Mouse (Mus musculus) lung, postnatal 0 days (tissue): Measurements from ENCODE around the gene Zfp566. TPM values are rescaled to one million over a fixed set of nuclear protein-coding genes. Genes with fewer than 3 reads are reported as not detected.

Experiments used
- ATAC-seq: fragments of 200-750 bp; cut with Nextera tagmentation; 2 replicates; pipeline ENCODE4 v1.8.0; 2017; ENCODE audit warnings: moderate library complexity
- DNase-seq: peaks from one replicate; pipeline ENCODE4 v3.0.0-alpha.2; 2016; ENCODE audit warnings: low spot score
- H3K27ac ChIP-seq: fragments of 300-500 bp; sonication (generic); 2 replicates; pipeline ENCODE4 v1.5.1; 2014; ENCODE audit warnings: antibody characterized with exemption, mild to moderate bottlenecking, low read length, mixed read lengths
- H3K27me3 ChIP-seq: fragments of 300-500 bp; sonication (generic); replicated peaks from 2 replicates; pipeline ENCODE4 v1.6.1; 2014; ENCODE audit warnings: low read length, mixed read lengths; ENCODE audit not compliant: insufficient read depth
- H3K36me3 ChIP-seq: fragments of 300-500 bp; sonication (generic); 2 replicates; pipeline ENCODE4 v1.6.1; 2014; ENCODE audit warnings: low read length, mixed read lengths; ENCODE audit not compliant: insufficient read depth
- H3K4me1 ChIP-seq: fragments of 300-500 bp; sonication (generic); 2 replicates; pipeline ENCODE4 v1.6.1; 2014; ENCODE audit warnings: antibody characterized with exemption, low read depth, low read length, mixed read lengths; ENCODE audit not compliant: insufficient read depth
- H3K4me2 ChIP-seq: fragments of 300-500 bp; sonication (generic); replicated peaks from 2 replicates; pipeline ENCODE4 v1.6.1; 2014; ENCODE audit warnings: low read depth, mild to moderate bottlenecking, low read length, moderate library complexity, mixed read lengths
- H3K4me3 ChIP-seq: fragments of 300-500 bp; sonication (generic); 2 replicates; pipeline ENCODE4 v1.5.1; 2014; ENCODE audit warnings: low read depth, low read length
- H3K9ac ChIP-seq: fragments of 300-500 bp; sonication (generic); replicated peaks from 2 replicates; pipeline ENCODE4 v1.6.1; 2014; ENCODE audit warnings: low read depth, mild to moderate bottlenecking
- H3K9me3 ChIP-seq: fragments of 300-500 bp; sonication (generic); 2 replicates; pipeline ENCODE4 v1.6.1; 2016; ENCODE audit warnings: low read length, mixed read lengths
- CTCF ChIP-seq: IDR thresholded peaks from 2 replicates; pipeline ENCODE4 v1.5.1; 2016; ENCODE audit warnings: antibody characterized with exemption, mild to moderate bottlenecking
- EP300 ChIP-seq: IDR thresholded peaks from 2 replicates; pipeline ENCODE4 v1.6.1; 2016; ENCODE audit warnings: antibody characterized with exemption, mild to moderate bottlenecking, control low read depth
- WGBS: fragments of 180-500 bp; shearing (Covaris S2); extraction: QIAGEN DNeasy Blood & Tissue Kit; methylation state at CpG from one replicate; pipeline ENCODE4 v1.1.7; 2014; 5-methylcytosine and 5-hydroxymethylcytosine counted together
- polyA plus RNA-seq: library from polyadenylated mRNA; unstranded; fragments of >200 nt; fragmentation: Nextera tagmentation; extraction: Ambion mirVana; gene quantifications from 2 replicates; pipeline ENCODE4 v1.2.1, GENCODE M21; 2015

Gene Zfp566
- polyA plus RNA-seq, 1 experiment from 2014 or later: 4.8 TPM

DNA sequence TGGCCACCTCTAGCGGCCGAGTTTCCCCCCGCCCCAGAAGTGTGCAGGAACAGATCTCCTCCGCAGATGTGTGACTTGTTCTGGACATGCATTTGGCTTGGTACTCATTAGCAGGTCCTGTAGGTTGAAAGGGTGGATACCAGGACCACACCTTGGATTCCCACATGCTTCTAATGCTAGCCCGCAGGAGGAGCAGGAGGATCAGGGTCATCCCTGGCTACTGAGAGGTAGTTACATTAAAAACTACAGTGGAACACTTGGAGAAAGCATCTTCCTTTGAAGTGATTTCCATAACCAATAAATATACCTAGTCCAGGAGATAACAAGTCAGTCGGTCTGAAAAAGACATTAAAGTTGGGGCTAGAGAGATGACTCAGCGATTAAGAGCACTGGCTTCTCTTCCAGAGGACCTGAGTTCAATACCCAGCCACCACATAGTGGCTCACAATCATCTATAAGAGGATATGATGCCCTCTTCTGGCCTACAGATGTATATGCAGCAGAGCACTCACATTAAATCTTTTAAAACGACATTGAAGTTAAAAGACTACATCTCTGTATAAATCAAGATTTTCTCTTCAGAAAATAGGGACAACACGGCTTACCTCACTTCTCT, 751 bp upstream of the Zfp566 start:
- TF ChIP-seq EP300 (no peak), CTCF (peak; percentile 74)
- DNase-seq: peak; percentile 73
- H3K27ac ChIP-seq: peak overlapping the region; percentile 43; the same call in 1 of the 2 replicates
- no peaks in the 10 kb centered on the region; the same call in 1 of the 2 replicates for H3K36me3 ChIP-seq
- H3K4me2 ChIP-seq: peak overlapping the region; percentile 81
- ATAC-seq: no peak
- WGBS: 8% methylated on average over 9 of the region's 9 CpGs
- H3K9me3 ChIP-seq: no peaks in the 10 kb centered on the region
- H3K4me3 ChIP-seq: peak overlapping the region; percentile 54
- no peaks in the 10 kb centered on the region for H3K27me3 ChIP-seq
- no peak overlapping the region for H3K9ac ChIP-seq
- H3K4me1 ChIP-seq: 0 out of 2 replicates have a peak, but pooled peaks cover 3% of the 10 kb centered on the region

DNA sequence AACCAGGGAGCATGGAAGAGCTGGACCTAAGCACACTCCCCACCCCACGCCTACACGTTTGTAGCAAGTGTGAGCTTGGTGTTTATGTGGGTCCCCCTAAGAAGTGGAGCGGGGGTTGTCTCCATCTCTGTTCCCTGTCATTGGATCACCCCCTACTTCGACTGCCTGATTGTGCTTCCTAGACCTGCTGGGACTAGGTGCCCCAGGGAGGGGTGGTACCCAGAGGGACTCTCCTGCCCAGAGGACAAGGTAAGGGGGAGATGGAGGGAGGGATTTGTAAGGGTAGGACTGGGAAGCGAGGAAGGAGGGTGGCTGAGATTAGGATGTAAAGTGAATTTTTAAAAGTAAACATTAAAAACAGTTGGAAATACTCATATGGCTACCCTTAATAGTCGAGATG, 922 bp downstream of the Zfp566 start:
- H3K9me3 ChIP-seq: no peaks in the 10 kb centered on the region
- TF ChIP-seq EP300 (no peak), CTCF (no peak)
- no peak overlapping the region for H3K27ac ChIP-seq
- H3K4me1 ChIP-seq: 0 out of 2 replicates have a peak, but pooled peaks cover 3% of the 10 kb centered on the region
- no peaks in the 10 kb centered on the region; the same call in 1 of the 2 replicates for H3K36me3 ChIP-seq
- H3K9ac ChIP-seq: peak overlapping the region; percentile 46
- no peaks in the 10 kb centered on the region for H3K27me3 ChIP-seq
- H3K4me2 ChIP-seq: peak overlapping the region; percentile 81
- H3K4me3 ChIP-seq: peak overlapping the region; percentile 54; the same call in 1 of the 2 replicates
- 18% methylated on average over 6 of the region's 6 CpGs for WGBS
- no peak for ATAC-seq
- no peak for DNase-seq

DNA sequence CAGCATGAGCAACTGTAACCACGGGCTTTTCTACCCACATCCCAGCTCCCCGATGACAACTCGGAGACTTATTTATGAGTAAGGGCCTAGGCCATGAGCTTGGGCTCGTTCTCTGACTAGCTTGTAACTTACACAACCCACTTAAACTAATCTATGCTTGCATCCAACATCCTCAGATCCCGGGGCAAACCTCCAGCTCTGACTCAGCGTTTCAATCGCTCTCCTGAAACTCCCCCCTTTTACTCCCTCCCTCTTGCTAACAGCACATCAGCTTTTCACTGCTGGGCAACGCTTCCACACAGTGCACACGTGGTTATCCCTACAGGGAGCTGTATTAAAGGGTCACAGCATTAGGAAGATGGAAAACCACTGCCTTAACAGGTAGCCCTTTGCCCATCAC, 3.8 kb downstream of the Zfp566 start:
- Histone ChIP-seq H3K36me3 (no peaks in the 10 kb centered on the region; the same call in 1 of the 2 replicates), H3K9me3 (no peaks in the 10 kb centered on the region), H3K27me3 (no peaks in the 10 kb centered on the region), H3K9ac (no peak overlapping the region), H3K4me2 (no peak overlapping the region), H3K4me3 (no peak overlapping the region), H3K4me1 (0 out of 2 replicates have a peak, but pooled peaks cover 3% of the 10 kb centered on the region), H3K27ac (no peak overlapping the region)
- 83% methylated on average over 9 of the region's 9 CpGs for whole genome bisulfite sequencing
- ATAC-seq (no peak), DNase-seq (no peak)
- no peak for TF ChIP-seq EP300
- no peak for TF ChIP-seq CTCF

DNA sequence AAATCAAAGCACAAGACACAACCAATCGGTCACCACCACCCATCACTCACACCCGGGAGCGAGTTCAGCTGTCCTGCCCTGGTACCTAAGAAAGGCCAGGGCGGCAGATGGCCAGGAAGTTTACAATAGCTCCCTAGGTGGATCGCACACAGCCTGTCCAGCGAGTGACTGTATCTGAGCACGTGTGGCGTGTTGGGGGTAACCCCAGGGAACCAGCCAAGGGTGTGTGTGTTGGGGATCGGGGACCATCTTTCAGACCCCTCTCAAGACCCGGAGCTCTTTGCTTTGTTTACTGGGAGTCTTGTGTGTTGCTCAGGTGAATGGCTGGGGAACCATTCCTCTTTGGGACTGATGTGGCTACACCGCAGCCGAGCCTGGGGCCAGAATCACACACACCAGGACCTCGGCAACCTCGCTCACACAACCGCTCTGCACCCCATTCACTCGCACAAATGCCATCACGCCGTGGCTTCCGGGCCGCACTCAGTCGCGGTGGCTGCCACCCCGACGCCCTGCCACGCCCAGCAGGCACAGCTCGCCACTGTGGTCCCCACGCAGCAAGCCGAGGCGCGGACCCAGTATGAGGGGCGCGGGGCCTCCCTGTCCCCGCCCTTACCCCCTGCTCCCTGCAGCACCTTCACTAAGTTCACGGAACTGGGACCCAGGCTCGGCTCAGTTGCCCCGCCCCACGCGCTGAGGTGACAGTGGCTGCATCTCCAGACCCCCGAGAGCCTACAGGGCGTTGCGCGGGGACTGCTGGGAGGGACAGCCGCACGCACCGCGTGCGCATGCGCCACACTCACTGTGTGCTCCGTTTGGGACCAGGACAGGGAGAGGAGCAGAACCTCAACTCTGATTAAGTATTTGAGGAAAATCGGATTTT, 17.9 kb downstream of the Zfp566 start, which contains the start of gene Zfp82:
Zfp82 (minus strand) TSS at position 755 of the 883 bp plus-strand sequence.
- H3K36me3 ChIP-seq: no peaks in the 10 kb centered on the region
- peak; percentile 90 for ATAC-seq

DNA sequence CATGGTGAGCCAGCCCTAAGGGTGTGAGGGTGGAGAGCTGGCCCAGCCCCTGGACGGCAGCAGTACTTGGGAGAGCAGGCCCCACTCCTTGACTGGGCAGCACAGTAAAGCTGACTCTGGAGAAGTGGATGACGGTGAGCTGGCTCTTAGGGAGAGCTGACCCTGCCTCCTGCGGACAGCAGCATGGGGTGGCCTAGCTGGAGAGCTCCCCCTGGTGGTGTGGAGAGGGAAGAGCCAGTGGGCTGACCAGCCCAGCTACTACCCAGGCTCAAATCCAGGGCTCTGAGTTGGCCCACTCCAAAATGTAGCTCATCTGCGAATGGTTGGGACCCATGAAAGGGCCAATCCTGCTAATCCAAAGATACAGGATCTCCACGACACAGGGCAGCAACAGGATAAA, 25.7 kb downstream of the Zfp566 start:
- no peak overlapping the region for H3K4me2 ChIP-seq
- H3K4me3 ChIP-seq: no peak overlapping the region
- H3K4me1 ChIP-seq: no peaks in the 10 kb centered on the region
- no peaks in the 10 kb centered on the region for H3K9me3 ChIP-seq
- no peak for DNase-seq
- H3K27me3 ChIP-seq: no peaks in the 10 kb centered on the region
- 73% methylated on average over 5 of the region's 5 CpGs for WGBS
- H3K27ac ChIP-seq: no peak overlapping the region
- no peak overlapping the region for H3K9ac ChIP-seq
- TF ChIP-seq CTCF: peak; percentile 23; the same call in 1 of the 2 replicates
- no peak for TF ChIP-seq EP300
- H3K36me3 ChIP-seq: peaks cover 6% of the 10 kb centered on the region; the same call in 1 of the 2 replicates
- no peak for ATAC-seq

More for the DNA sequence above, 17.9 kb downstream of the Zfp566 start, which contains the start of gene Zfp82:
- H3K27ac ChIP-seq: no peak within 1 kb of the TSS
- H3K4me2 ChIP-seq: peak within 1 kb of the TSS; percentile 96
- TF ChIP-seq EP300: no peak
- no peak for TF ChIP-seq CTCF
- peak; percentile 87 for DNase-seq
- no peaks in the 10 kb centered on the region for H3K27me3 ChIP-seq
- WGBS: under 1% methylated on average over 45 of the region's 50 CpGs
- H3K4me1 ChIP-seq: no peaks in the 10 kb centered on the region
- no peaks in the 10 kb centered on the region for H3K9me3 ChIP-seq
- peak within 1 kb of the TSS; percentile 44 for H3K9ac ChIP-seq
- H3K4me3 ChIP-seq: peak within 1 kb of the TSS; percentile 68

DNA sequence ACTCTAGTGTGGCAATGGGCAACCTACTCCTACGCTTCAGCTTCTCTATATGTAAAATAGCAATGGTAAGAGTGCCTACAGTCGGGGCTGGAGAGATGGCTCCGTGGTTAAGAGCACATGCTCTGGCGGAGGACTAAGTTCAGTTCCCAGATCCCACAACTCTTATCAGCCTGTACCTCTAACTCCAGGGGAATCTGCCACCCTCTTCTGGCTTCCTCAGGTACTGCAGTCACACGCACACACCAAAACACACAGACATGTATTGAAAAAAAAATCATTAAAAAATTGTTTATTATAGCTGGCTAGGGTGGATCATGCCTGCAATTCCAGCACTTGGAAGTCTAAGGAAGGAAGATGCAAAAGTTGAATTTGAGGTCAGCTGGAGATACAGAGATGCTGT, 27.8 kb downstream of the Zfp566 start:
- ATAC-seq: no peak
- Histone ChIP-seq H3K4me1 (no peaks in the 10 kb centered on the region), H3K9me3 (no peaks in the 10 kb centered on the region), H3K27me3 (no peaks in the 10 kb centered on the region), H3K36me3 (peaks cover 6% of the 10 kb centered on the region; the same call in 1 of the 2 replicates), H3K4me2 (no peak overlapping the region), H3K27ac (no peak overlapping the region), H3K9ac (no peak overlapping the region), H3K4me3 (no peak overlapping the region)
- DNase-seq: no peak
- WGBS: 93% methylated on average over 5 of the region's 5 CpGs
- no peak for TF ChIP-seq EP300
- TF ChIP-seq CTCF: peak; percentile 49
